Mouse (Mus musculus): Measurements from ENCODE around the gene Fxyd3.

GRCm38 (mm10) chr7:31081106-31081505, 4.6 kb upstream of the Fxyd3 start:
- no peak for TF ChIP-seq HCFC1 (IDR thresholded peaks at IDR 0.05; ENCODE audit: borderline replicate concordance, insufficient read depth, low read length)
- TF ChIP-seq CHD2 (IDR thresholded peaks at IDR 0.05; ENCODE audit: low read depth, low read length) = no peak
